Mouse (Mus musculus): ENCODE results near the gene Lypd6b.

DNA sequence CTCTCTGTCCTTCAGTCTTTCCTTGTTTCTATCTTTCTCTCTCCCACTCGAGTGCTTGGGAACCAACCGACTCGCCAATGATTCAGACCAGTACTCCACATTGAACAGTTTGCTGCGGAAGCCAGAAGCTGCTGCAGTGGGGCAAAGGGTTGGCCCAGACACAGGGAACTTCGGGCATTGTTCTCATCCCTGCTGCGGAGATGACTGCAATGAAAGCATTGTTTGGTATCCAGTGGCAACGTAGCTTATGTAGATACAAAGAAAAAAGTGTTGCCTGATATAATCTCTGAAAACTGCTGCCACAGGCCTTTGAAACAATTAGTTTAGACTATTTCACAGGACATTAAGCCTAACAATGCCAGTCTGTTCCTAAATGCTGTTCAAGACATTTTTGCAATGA lies 57.6 kb downstream of the Lypd6b start:
- TF ChIP-seq GATA1 (IDR thresholded peaks at IDR 0.05; ENCODE audit: low read length): no peak
- no peak for TF ChIP-seq TAL1 (IDR thresholded peaks at IDR 0.05; ENCODE audit: low read length)
